Mouse (Mus musculus) liver, embryonic 15.5 days (tissue): Measurements from ENCODE around the gene Ptprk. TPM values are rescaled to one million over a fixed set of nuclear protein-coding genes. Genes with fewer than 3 reads are reported as not detected.

ENCODE experiments used
- ATAC-seq: fragments of 200-750 bp; cut with Nextera tagmentation; 2 replicates; pipeline ENCODE4 v1.8.0; 2017; ENCODE audit warnings: moderate number of reproducible peaks, mild to moderate bottlenecking, moderate library complexity; ENCODE audit not compliant: insufficient read depth
- H3K27ac ChIP-seq: fragments of 300-500 bp; sonication (generic); replicated peaks from 2 replicates; pipeline ENCODE4 v1.5.1; 2015; ENCODE audit warnings: mild to moderate bottlenecking, inconsistent platforms
- H3K27me3 ChIP-seq: fragments of 300-500 bp; sonication (generic); 2 replicates; pipeline ENCODE4 v1.6.1; 2015; ENCODE audit warnings: mild to moderate bottlenecking, inconsistent platforms
- H3K36me3 ChIP-seq: fragments of 300-500 bp; sonication (generic); replicated peaks from 2 replicates; pipeline ENCODE4 v1.6.1; 2015; ENCODE audit warnings: moderate library complexity, mild to moderate bottlenecking, inconsistent platforms
- H3K4me1 ChIP-seq: fragments of 300-500 bp; sonication (generic); replicated peaks from 2 replicates; pipeline ENCODE4 v1.6.1; 2015; ENCODE audit warnings: inconsistent platforms
- H3K4me2 ChIP-seq: fragments of 300-500 bp; sonication (generic); 2 replicates; pipeline ENCODE4 v1.6.1; 2015; ENCODE audit warnings: moderate library complexity, mild to moderate bottlenecking, inconsistent platforms
- H3K4me3 ChIP-seq: fragments of 300-500 bp; sonication (generic); replicated peaks from 2 replicates; pipeline ENCODE4 v1.5.1; 2015; ENCODE audit warnings: mild to moderate bottlenecking, inconsistent platforms
- H3K9ac ChIP-seq: fragments of 300-500 bp; sonication (generic); 2 replicates; pipeline ENCODE4 v1.6.1; 2015; ENCODE audit warnings: moderate library complexity, mild to moderate bottlenecking, inconsistent platforms
- H3K9me3 ChIP-seq: fragments of 300-500 bp; sonication (generic); replicated peaks from 2 replicates; pipeline ENCODE4 v1.6.1; 2016; ENCODE audit warnings: inconsistent platforms
- WGBS: fragments of 180-500 bp; shearing (Covaris S2); methylation state at CpG from one replicate; pipeline ENCODE4 v1.1.7; 2015; ENCODE audit warnings: mixed read lengths; ENCODE audit not compliant: insufficient replicate concordance; 5-methylcytosine and 5-hydroxymethylcytosine counted together
- polyA plus RNA-seq: library from polyadenylated mRNA; unstranded; fragments of >200 nt; fragmentation: Nextera tagmentation; extraction: Ambion mirVana; gene quantifications from 2 replicates; pipeline ENCODE4 v1.2.1, GENCODE M21; 2015

Ptprk gene
- polyA plus RNA-seq, 1 experiment from 2014 or later = 5.4 TPM

- 78% methylated on average over 7 of the region's 7 CpGs for WGBS
Observed at GRCm38 (mm10) chr10:28493271-28493861, 418.7 kb downstream of the Ptprk start.

GRCm38 (mm10) chr10:28497791-28498190, 423.2 kb downstream of the Ptprk start:
- no peak overlapping the region for H3K4me2 ChIP-seq
- no peak overlapping the region for H3K9ac ChIP-seq
- H3K9me3 ChIP-seq = no peaks in the 10 kb centered on the region
- H3K4me3 ChIP-seq = no peak overlapping the region
- no peaks in the 10 kb centered on the region for H3K36me3 ChIP-seq
- H3K4me1 ChIP-seq = no peaks in the 10 kb centered on the region
- 69% methylated on average over 1 of the region's 1 CpGs for WGBS
- H3K27ac ChIP-seq = no peak overlapping the region
- no peaks in the 10 kb centered on the region for H3K27me3 ChIP-seq
- ATAC-seq = no peak

More at GRCm38 (mm10) chr10:28493271-28493861, 418.7 kb downstream of the Ptprk start:
- no peaks in the 10 kb centered on the region for H3K36me3 ChIP-seq
- no peak overlapping the region for H3K9ac ChIP-seq
- no peaks in the 10 kb centered on the region for H3K27me3 ChIP-seq
- no peaks in the 10 kb centered on the region for H3K9me3 ChIP-seq
- no peak overlapping the region for H3K4me3 ChIP-seq
- H3K4me2 ChIP-seq = no peak overlapping the region
- H3K4me1 ChIP-seq = no peaks in the 10 kb centered on the region
- ATAC-seq = no peak
- H3K27ac ChIP-seq = no peak overlapping the region

- ATAC-seq = no peak
- WGBS = 42% methylated on average over 3 of the region's 3 CpGs
- Histone ChIP-seq H3K4me1 (no peaks in the 10 kb centered on the region), H3K9me3 (no peaks in the 10 kb centered on the region), H3K4me2 (no peak overlapping the region), H3K27me3 (no peaks in the 10 kb centered on the region), H3K36me3 (no peaks in the 10 kb centered on the region), H3K27ac (no peak overlapping the region), H3K9ac (no peak overlapping the region), H3K4me3 (no peak overlapping the region)
Observed at GRCm38 (mm10) chr10:28498504-28498903, 423.9 kb downstream of the Ptprk start.

GRCm38 (mm10) chr10:28513601-28514000, 439.0 kb downstream of the Ptprk start:
- WGBS = 56% methylated on average over 2 of the region's 2 CpGs
- Histone ChIP-seq H3K4me3 (no peak overlapping the region), H3K36me3 (no peaks in the 10 kb centered on the region), H3K9me3 (no peaks in the 10 kb centered on the region), H3K4me2 (no peak overlapping the region), H3K27me3 (no peaks in the 10 kb centered on the region), H3K27ac (no peak overlapping the region), H3K4me1 (peaks cover 5% of the 10 kb centered on the region; the same call in 1 of the 2 replicates), H3K9ac (no peak overlapping the region)
- no peak for ATAC-seq

- 18% methylated on average over 5 of the region's 5 CpGs for WGBS
- no peak overlapping the region for H3K4me3 ChIP-seq
- ATAC-seq = no peak
- no peak overlapping the region for H3K9ac ChIP-seq
- no peak overlapping the region for H3K4me2 ChIP-seq
- H3K27ac ChIP-seq = no peak overlapping the region
- peaks cover 7% of the 10 kb centered on the region; the same call in 1 of the 2 replicates for H3K4me1 ChIP-seq
- no peaks in the 10 kb centered on the region for H3K9me3 ChIP-seq
- no peaks in the 10 kb centered on the region for H3K36me3 ChIP-seq
- no peaks in the 10 kb centered on the region for H3K27me3 ChIP-seq
Observed at GRCm38 (mm10) chr10:28516147-28516546, 441.5 kb downstream of the Ptprk start.

GRCm38 (mm10) chr10:28518297-28518696, 443.7 kb downstream of the Ptprk start:
- ATAC-seq = peak; percentile 28; the same call in 1 of the 2 replicates
- 13% methylated on average over 3 of the region's 3 CpGs for WGBS
- H3K36me3 ChIP-seq = no peaks in the 10 kb centered on the region
- no peak overlapping the region for H3K4me2 ChIP-seq
- no peak overlapping the region for H3K9ac ChIP-seq
- H3K9me3 ChIP-seq = no peaks in the 10 kb centered on the region
- H3K27me3 ChIP-seq = no peaks in the 10 kb centered on the region
- H3K4me3 ChIP-seq = no peak overlapping the region
- H3K4me1 ChIP-seq = peaks cover 7% of the 10 kb centered on the region; the same call in 1 of the 2 replicates
- no peak overlapping the region for H3K27ac ChIP-seq

GRCm38 (mm10) chr10:28519861-28520260, 445.2 kb downstream of the Ptprk start:
- Histone ChIP-seq H3K4me3 (no peak overlapping the region), H3K27ac (no peak overlapping the region), H3K4me2 (no peak overlapping the region), H3K4me1 (peaks cover 7% of the 10 kb centered on the region; the same call in 1 of the 2 replicates), H3K9me3 (no peaks in the 10 kb centered on the region), H3K27me3 (no peaks in the 10 kb centered on the region), H3K36me3 (no peaks in the 10 kb centered on the region), H3K9ac (no peak overlapping the region)
- WGBS = 25% methylated on average over 1 of the region's 1 CpGs
- no peak for ATAC-seq

- H3K9ac ChIP-seq = no peak overlapping the region
- no peak overlapping the region for H3K4me3 ChIP-seq
- no peaks in the 10 kb centered on the region for H3K36me3 ChIP-seq
- WGBS = 68% methylated on average over 14 of the region's 14 CpGs
- no peak overlapping the region for H3K4me2 ChIP-seq
- H3K4me1 ChIP-seq = no peaks in the 10 kb centered on the region
- H3K27ac ChIP-seq = no peak overlapping the region
- ATAC-seq = no peak
- H3K27me3 ChIP-seq = no peaks in the 10 kb centered on the region
- no peaks in the 10 kb centered on the region for H3K9me3 ChIP-seq
Observed at GRCm38 (mm10) chr10:28523992-28524735, 449.5 kb downstream of the Ptprk start.

GRCm38 (mm10) chr10:28540595-28540994, 466.0 kb downstream of the Ptprk start:
- H3K4me2 ChIP-seq = no peak overlapping the region
- H3K36me3 ChIP-seq = no peaks in the 10 kb centered on the region
- H3K4me3 ChIP-seq = no peak overlapping the region
- no peak overlapping the region for H3K27ac ChIP-seq
- no peak overlapping the region for H3K9ac ChIP-seq
- ATAC-seq = no peak
- 42% methylated on average over 4 of the region's 4 CpGs for WGBS
- H3K4me1 ChIP-seq = no peaks in the 10 kb centered on the region
- no peaks in the 10 kb centered on the region for H3K27me3 ChIP-seq
- no peaks in the 10 kb centered on the region for H3K9me3 ChIP-seq

- ATAC-seq = no peak
Observed at GRCm38 (mm10) chr10:28542754-28543153, 468.1 kb downstream of the Ptprk start.

GRCm38 (mm10) chr10:28550549-28550948, 475.9 kb downstream of the Ptprk start:
- Histone ChIP-seq H3K27ac (no peak overlapping the region), H3K4me1 (no peaks in the 10 kb centered on the region), H3K27me3 (no peaks in the 10 kb centered on the region), H3K9ac (no peak overlapping the region), H3K36me3 (no peaks in the 10 kb centered on the region), H3K4me3 (no peak overlapping the region), H3K4me2 (no peak overlapping the region), H3K9me3 (no peaks in the 10 kb centered on the region)
- WGBS = 30% methylated on average over 4 of the region's 4 CpGs
- ATAC-seq = no peak

More at GRCm38 (mm10) chr10:28542754-28543153, 468.1 kb downstream of the Ptprk start:
- Histone ChIP-seq H3K27me3 (no peaks in the 10 kb centered on the region), H3K9me3 (no peaks in the 10 kb centered on the region), H3K9ac (no peak overlapping the region), H3K36me3 (no peaks in the 10 kb centered on the region), H3K4me2 (no peak overlapping the region), H3K4me3 (no peak overlapping the region), H3K27ac (no peak overlapping the region), H3K4me1 (no peaks in the 10 kb centered on the region)
- WGBS = 66% methylated on average over 1 of the region's 1 CpGs
